Mouse (Mus musculus): ENCODE data around the gene Spag5.

DNA sequence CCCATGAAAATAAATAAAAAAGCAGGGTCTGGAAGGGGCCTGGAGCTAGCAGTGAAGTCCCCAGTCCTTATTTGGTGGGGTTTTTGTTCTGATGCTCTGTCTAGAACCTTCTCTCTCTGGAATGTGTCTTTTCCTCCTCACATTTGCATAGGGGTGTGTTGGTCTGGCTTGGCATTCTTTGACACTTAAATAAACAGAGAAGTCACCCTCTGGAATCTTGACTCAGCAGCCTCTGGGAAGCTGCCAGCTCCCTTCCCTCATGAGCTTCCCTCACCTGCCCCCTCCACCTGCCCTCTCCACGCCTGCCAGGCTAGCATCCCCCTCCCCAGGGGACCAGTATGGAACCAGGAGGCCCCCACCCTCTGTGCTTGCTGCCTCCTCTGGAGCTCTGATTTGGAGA is 69.1 kb downstream of the Spag5 start:
- no peak for TF ChIP-seq POLR2A (IDR thresholded peaks at IDR 0.05; ENCODE audit: insufficient read depth, low read depth, low read length)
- TF ChIP-seq CTCF (IDR thresholded peaks at IDR 0.05), result no peak
- TF ChIP-seq EP300 (IDR thresholded peaks at IDR 0.05; ENCODE audit: insufficient read depth, low read depth, low read length), result no peak

Data from heart, adult 2 months (tissue).